Mouse (Mus musculus) neural tube, embryonic 12.5 days (tissue): ENCODE measurements around the gene Efcab8. TPM values are rescaled to one million over a fixed set of nuclear protein-coding genes. Genes with fewer than 3 reads are reported as not detected.

Experiments
- ATAC-seq: fragments of 200-750 bp; cut with Nextera tagmentation; 2 replicates; pipeline ENCODE4 v1.8.0; 2017; ENCODE audit warnings: low read depth, mild to moderate bottlenecking, moderate TSS enrichment, moderate library complexity; ENCODE audit not compliant: low FRiP score
- H3K27ac ChIP-seq: fragments of 300-500 bp; sonication (generic); 2 replicates; pipeline ENCODE4 v1.5.1; 2016
- H3K27me3 ChIP-seq: fragments of 300-500 bp; sonication (generic); replicated peaks from 2 replicates; pipeline ENCODE4 v1.6.1; 2016; ENCODE audit warnings: mild to moderate bottlenecking
- H3K36me3 ChIP-seq: fragments of 300-500 bp; sonication (generic); 2 replicates; pipeline ENCODE4 v1.6.1; 2016; ENCODE audit warnings: mild to moderate bottlenecking
- H3K4me1 ChIP-seq: fragments of 300-500 bp; sonication (generic); 2 replicates; pipeline ENCODE4 v1.6.1; 2016
- H3K4me2 ChIP-seq: fragments of 300-500 bp; sonication (generic); replicated peaks from 2 replicates; pipeline ENCODE4 v1.6.1; 2016; ENCODE audit warnings: mild to moderate bottlenecking
- H3K4me3 ChIP-seq: fragments of 300-500 bp; sonication (generic); 2 replicates; pipeline ENCODE4 v1.5.1; 2016
- H3K9ac ChIP-seq: fragments of 300-500 bp; sonication (generic); 2 replicates; pipeline ENCODE4 v1.6.1; 2016; ENCODE audit warnings: mild to moderate bottlenecking
- H3K9me3 ChIP-seq: fragments of 300-500 bp; sonication (generic); 2 replicates; pipeline ENCODE4 v1.6.1; 2016; ENCODE audit warnings: mild to moderate bottlenecking
- WGBS: fragments of 180-500 bp; shearing (Covaris S2); methylation state at CpG from one replicate; pipeline ENCODE4 v1.1.7; 2016; 5-methylcytosine and 5-hydroxymethylcytosine counted together
- polyA plus RNA-seq: library from polyadenylated mRNA; unstranded; fragments of >200 nt; fragmentation: Nextera tagmentation; extraction: Ambion mirVana; gene quantifications from 2 replicates; pipeline ENCODE4 v1.2.1, GENCODE M21; 2016

Gene Efcab8
- polyA plus RNA-seq, 1 experiment from 2014 or later, result not detected

DNA sequence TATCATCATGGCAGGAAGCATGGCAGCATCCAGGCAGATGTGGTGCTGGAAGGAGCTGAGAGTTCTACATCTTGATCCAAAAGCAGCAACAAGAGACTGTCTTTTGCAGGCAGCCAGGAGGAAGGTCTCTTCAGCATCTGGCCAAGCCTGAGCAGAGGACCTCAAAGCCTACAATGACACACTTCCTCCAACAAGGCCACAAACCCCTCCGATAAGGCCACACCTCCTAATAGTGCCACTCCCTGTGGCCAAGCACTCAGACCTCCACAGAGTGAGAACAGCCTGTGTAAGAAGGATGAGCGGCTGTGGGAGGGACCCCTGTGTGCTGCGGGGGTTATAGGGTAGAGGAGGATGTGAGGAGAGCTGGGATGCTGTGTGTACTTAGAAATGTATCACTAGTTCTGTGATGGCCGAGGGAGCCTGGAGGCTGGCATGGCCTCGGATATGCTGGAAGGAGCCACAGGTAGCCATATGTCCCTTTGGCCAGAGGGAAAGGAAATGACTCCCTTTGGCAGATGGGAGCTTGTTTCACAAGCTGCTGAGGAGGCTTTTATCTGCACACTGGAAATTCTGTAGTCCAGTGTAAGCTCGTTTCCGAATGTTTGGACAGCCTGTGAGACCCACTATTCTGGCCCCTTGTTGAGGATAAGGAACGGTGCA, 47.6 kb downstream of the Efcab8 start:
- Histone ChIP-seq H3K4me2 (no peak overlapping the region), H3K27me3 (no peaks in the 10 kb centered on the region), H3K9me3 (no peaks in the 10 kb centered on the region), H3K27ac (no peak overlapping the region), H3K36me3 (no peaks in the 10 kb centered on the region), H3K4me1 (0 out of 2 replicates have a peak, but pooled peaks cover under 1% of the 10 kb centered on the region), H3K4me3 (no peak overlapping the region), H3K9ac (no peak overlapping the region)
- 86% methylated on average over 8 of the region's 8 CpGs for WGBS
- ATAC-seq, result no peak

DNA sequence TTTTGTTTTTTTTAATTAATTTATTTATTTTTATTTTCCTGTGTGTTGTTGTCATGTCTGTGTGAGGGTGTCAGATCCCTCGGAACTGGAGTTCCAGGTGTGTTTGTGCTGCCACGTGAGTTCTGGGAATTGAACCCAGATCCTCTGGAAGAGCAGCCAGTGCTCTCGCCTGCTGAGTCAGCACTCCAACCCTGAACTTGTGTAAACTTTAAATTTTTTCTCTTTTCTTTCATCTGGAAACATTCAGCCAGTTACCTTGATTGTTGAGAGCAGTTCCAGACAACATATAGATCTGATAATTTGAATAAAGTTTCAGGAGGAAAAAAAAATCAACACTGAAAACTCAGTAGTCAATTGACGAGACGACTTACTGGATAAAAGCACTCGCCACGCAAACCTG, 49.0 kb downstream of the Efcab8 start:
- H3K4me3 ChIP-seq, result no peak overlapping the region
- no peak overlapping the region for H3K27ac ChIP-seq
- H3K9me3 ChIP-seq, result no peaks in the 10 kb centered on the region
- H3K9ac ChIP-seq, result no peak overlapping the region
- ATAC-seq, result no peak
- H3K36me3 ChIP-seq, result no peaks in the 10 kb centered on the region
- WGBS, result 85% methylated on average over 7 of the region's 7 CpGs
- H3K4me1 ChIP-seq, result peaks cover 5% of the 10 kb centered on the region; the same call in 1 of the 2 replicates
- no peak overlapping the region for H3K4me2 ChIP-seq
- H3K27me3 ChIP-seq, result no peaks in the 10 kb centered on the region

DNA sequence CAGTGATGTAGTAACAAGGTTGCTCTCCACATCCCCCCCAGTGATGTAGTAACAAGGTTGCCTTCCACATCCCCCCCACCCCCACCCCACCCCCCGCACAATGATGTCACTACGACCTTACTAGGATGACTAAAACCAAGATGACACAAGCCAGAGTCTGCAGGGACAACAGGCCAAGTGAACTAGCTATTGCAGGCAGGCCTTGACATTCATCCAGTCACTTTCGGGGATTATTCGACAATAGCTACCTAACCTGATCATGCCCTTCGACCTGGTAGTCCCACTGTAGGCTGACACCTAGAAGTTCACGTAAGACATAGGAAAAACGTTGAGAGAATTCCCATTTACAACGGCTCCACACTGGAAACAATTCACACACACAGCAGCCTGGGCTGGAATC, 53.6 kb downstream of the Efcab8 start:
- ATAC-seq, result no peak
- H3K36me3 ChIP-seq, result no peaks in the 10 kb centered on the region

DNA sequence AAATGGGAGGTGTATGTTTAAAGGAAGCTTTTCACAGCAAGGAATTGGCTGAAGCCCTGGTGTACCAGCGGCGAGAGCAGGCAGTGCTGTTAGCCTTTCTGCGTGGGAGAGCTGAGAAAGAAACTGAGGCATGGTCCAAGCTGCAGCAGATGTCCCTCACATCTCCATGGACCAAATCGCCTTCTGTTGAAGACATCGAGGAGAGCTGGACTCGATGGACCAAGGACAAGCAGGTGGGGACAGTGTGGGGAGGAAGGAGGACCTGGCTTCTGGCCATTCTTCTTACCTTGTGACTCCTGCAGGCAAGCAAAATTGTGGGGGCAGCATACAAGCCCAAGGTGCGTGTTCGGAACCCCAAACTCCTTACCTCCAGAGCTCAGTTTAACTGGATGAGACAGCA, 63.1 kb downstream of the Efcab8 start:
- no peak overlapping the region for H3K4me3 ChIP-seq
- H3K4me2 ChIP-seq, result no peak overlapping the region
- 87% methylated on average over 8 of the region's 8 CpGs for WGBS
- ATAC-seq, result no peak
- no peaks in the 10 kb centered on the region for H3K36me3 ChIP-seq
- H3K27me3 ChIP-seq, result no peaks in the 10 kb centered on the region
- H3K9ac ChIP-seq, result no peak overlapping the region
- no peaks in the 10 kb centered on the region for H3K9me3 ChIP-seq
- no peaks in the 10 kb centered on the region for H3K4me1 ChIP-seq
- no peak overlapping the region for H3K27ac ChIP-seq

More for the DNA sequence above, 53.6 kb downstream of the Efcab8 start:
- Histone ChIP-seq H3K27ac (no peak overlapping the region), H3K4me3 (no peak overlapping the region), H3K4me1 (peaks cover 5% of the 10 kb centered on the region; the same call in 1 of the 2 replicates), H3K27me3 (no peaks in the 10 kb centered on the region), H3K9me3 (no peaks in the 10 kb centered on the region), H3K9ac (no peak overlapping the region), H3K4me2 (no peak overlapping the region)
- WGBS, result 87% methylated on average over 8 of the region's 8 CpGs

DNA sequence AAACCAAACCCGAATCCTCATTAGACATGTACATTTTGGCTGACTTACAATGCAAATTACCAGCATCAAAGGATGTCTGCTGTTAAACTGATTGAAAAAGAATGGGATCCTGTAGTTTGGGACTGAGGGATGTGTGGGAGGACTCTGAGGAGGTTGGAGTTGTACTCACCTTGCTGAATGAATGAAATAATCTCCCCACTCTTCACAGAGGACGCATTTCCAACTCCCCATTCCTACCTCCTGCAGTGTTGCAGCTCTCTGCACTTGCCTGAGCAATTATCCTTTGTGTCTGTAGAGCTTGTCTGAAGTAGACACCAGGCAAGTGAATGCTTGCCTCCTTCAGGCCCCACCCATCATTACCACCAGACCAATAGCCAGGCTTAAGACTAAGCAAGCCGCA, 68.7 kb downstream of the Efcab8 start:
- H3K9ac ChIP-seq, result no peak overlapping the region
- no peak for ATAC-seq
- no peaks in the 10 kb centered on the region for H3K4me1 ChIP-seq
- H3K27ac ChIP-seq, result no peak overlapping the region
- no peak overlapping the region for H3K4me2 ChIP-seq
- 0 out of 2 replicates have a peak, but pooled peaks cover 3% of the 10 kb centered on the region for H3K9me3 ChIP-seq
- no peaks in the 10 kb centered on the region for H3K27me3 ChIP-seq
- no peak overlapping the region for H3K4me3 ChIP-seq
- WGBS, result 75% methylated on average over 3 of the region's 3 CpGs
- H3K36me3 ChIP-seq, result no peaks in the 10 kb centered on the region

DNA sequence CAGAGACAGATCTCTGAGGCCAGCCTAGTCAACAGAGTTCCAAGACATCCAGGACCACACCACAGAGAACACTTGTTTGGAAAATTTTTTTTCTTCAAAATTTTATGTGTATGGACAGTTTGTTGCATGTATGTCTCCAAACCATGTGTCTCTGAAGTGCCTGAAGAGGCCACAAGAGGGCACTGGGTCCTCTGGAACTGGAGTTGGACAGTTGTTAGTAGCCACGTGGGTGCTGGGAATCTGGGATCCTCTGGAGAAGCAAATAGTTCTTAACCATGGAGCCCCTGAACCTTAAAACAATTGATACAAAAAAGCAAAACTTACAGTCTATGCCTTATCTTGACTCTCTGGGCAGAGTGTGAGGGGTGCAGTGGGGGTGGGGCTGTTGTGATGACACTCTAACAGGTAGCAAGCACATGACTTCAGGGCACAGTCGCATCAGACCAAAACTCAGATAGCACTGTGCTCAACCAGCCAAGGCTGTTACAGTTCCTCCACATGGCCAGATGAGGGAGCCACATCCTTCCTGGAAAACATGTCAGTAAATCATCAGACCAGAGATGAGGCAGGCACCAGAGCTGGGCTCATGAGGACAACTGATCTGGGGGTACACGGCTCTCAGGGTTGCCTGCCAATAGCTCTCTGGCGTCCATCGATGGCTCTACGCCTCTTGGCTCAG, 70.8 kb downstream of the Efcab8 start:
- 87% methylated on average over 6 of the region's 6 CpGs for WGBS
- no peak overlapping the region for H3K27ac ChIP-seq
- no peak for ATAC-seq
- H3K4me3 ChIP-seq, result no peak overlapping the region
- no peak overlapping the region for H3K4me2 ChIP-seq
- H3K9ac ChIP-seq, result no peak overlapping the region
- H3K27me3 ChIP-seq, result no peaks in the 10 kb centered on the region
- 0 out of 2 replicates have a peak, but pooled peaks cover 3% of the 10 kb centered on the region for H3K9me3 ChIP-seq
- H3K4me1 ChIP-seq, result no peaks in the 10 kb centered on the region
- no peaks in the 10 kb centered on the region for H3K36me3 ChIP-seq

DNA sequence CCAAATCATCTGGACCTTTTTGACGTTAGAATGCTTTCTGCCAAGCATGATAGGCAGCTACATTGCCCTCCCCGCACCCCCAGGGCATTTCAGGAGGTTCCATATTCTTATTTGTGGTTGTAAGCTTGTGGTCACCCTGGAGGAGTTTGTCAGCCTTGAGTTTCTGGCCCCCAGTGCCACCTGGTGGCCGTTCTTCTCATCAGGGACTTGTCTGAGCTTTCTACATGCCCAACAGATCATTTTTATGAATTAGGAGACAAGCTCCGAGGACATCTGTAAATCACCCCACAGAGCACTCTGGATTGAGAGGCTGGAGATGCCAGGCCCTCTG, 71.3 kb downstream of the Efcab8 start:
- H3K9ac ChIP-seq, result no peak overlapping the region
- no peak for ATAC-seq
- H3K4me1 ChIP-seq, result no peaks in the 10 kb centered on the region
- no peak overlapping the region for H3K27ac ChIP-seq
- H3K27me3 ChIP-seq, result no peaks in the 10 kb centered on the region
- H3K9me3 ChIP-seq, result 0 out of 2 replicates have a peak, but pooled peaks cover 3% of the 10 kb centered on the region
- no peak overlapping the region for H3K4me3 ChIP-seq
- WGBS, result 54% methylated on average over 4 of the region's 4 CpGs
- no peaks in the 10 kb centered on the region for H3K36me3 ChIP-seq
- H3K4me2 ChIP-seq, result no peak overlapping the region

DNA sequence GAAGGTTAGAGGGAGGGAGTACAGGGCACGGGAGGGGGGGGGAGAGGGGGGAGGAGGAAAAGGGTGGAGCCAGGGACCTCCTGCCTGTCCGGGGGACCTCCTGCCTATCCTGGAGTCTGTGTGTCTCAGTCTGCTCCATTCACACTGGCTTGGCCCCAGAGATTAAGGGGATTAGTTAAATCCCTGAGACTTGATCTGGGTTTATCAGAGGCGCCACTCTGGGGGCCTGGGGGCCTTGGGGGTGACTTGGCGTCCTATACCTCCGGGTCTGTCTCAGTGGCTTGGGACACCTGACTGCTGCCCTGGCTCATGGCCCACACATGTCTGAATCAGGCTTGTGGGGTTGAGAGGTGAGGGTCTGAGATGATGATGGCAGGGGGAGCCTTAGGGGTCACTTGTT, 73.8 kb downstream of the Efcab8 start:
- H3K27ac ChIP-seq, result no peak overlapping the region
- no peaks in the 10 kb centered on the region for H3K4me1 ChIP-seq
- H3K36me3 ChIP-seq, result no peaks in the 10 kb centered on the region
- WGBS, result 30% methylated on average over 5 of the region's 5 CpGs
- H3K9ac ChIP-seq, result no peak overlapping the region
- no peak for ATAC-seq
- no peaks in the 10 kb centered on the region for H3K27me3 ChIP-seq
- 0 out of 2 replicates have a peak, but pooled peaks cover 3% of the 10 kb centered on the region for H3K9me3 ChIP-seq
- H3K4me2 ChIP-seq, result no peak overlapping the region
- no peak overlapping the region for H3K4me3 ChIP-seq

DNA sequence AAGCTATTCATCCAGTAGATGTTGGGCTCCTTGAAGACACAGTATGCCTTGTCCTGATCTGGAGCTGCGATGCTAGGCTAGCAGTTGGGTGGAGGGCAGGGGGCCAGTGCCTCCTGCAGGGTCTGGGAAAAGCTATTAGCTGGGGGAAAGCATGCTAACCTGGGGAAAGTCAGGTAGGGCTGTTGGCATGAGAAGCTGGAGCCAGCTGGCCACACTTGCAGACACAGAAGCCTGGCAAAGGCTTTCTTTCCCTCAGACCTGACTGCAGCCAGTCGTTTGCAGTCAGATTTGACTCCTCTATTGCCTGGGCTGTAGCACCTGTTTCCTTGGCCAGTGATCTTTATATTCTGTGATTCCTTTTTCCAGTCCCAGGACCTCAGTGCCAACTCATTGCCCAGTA, 79.8 kb downstream of the Efcab8 start:
- Histone ChIP-seq H3K36me3 (no peaks in the 10 kb centered on the region), H3K4me3 (no peak overlapping the region), H3K27ac (no peak overlapping the region), H3K4me1 (no peaks in the 10 kb centered on the region), H3K4me2 (no peak overlapping the region), H3K27me3 (no peaks in the 10 kb centered on the region), H3K9me3 (no peaks in the 10 kb centered on the region), H3K9ac (no peak overlapping the region)
- WGBS, result 70% methylated on average over 2 of the region's 2 CpGs
- ATAC-seq, result no peak

DNA sequence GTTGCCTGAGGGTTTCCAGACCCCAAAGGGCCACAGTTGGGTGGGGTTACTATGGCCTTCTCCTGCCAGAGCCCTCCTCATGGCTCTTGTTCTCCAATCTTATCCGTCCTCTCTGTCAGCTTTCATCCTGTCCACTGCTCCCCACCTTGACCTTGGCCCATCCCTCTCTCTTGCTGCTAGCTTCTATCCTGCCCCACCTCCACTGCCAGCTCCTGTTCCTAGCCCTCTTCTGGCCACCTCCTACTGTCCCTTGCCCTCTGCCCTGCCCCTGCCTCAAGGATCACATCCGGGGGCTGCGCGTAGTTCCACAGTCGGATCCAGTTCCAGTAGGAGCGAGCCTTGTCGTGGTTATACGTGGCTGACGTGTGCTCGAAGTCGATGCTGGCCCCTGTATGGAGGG, 80.6 kb downstream of the Efcab8 start:
- Histone ChIP-seq H3K4me2 (no peak overlapping the region), H3K27ac (no peak overlapping the region), H3K36me3 (no peaks in the 10 kb centered on the region), H3K4me3 (no peak overlapping the region), H3K9me3 (no peaks in the 10 kb centered on the region), H3K4me1 (no peaks in the 10 kb centered on the region), H3K9ac (no peak overlapping the region), H3K27me3 (no peaks in the 10 kb centered on the region)
- ATAC-seq, result no peak
- 90% methylated on average over 11 of the region's 11 CpGs for WGBS

DNA sequence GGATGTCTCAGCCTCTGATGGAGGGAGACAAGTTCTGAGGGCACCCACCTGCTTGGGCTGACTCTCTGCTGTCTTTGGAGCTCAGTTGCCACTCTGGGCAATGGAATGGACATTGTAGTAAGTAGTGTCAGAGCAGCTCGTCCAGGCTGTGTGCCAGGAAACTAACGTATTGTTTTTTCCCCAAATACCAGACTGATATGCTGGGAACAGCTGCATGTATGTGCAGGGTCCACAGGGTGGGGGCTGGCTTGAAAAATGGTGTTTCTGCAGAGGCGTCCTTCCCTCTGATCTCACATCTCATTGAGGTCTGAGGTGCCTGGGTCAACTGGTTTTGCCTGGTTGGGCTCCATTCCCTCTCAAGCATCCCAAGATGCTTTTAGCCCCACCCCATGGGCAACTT, 81.0 kb downstream of the Efcab8 start:
- Histone ChIP-seq H3K27ac (no peak overlapping the region), H3K4me1 (no peaks in the 10 kb centered on the region), H3K9me3 (no peaks in the 10 kb centered on the region), H3K27me3 (no peaks in the 10 kb centered on the region), H3K9ac (no peak overlapping the region), H3K4me2 (no peak overlapping the region), H3K4me3 (no peak overlapping the region), H3K36me3 (no peaks in the 10 kb centered on the region)
- WGBS, result 62% methylated on average over 3 of the region's 3 CpGs
- no peak for ATAC-seq

DNA sequence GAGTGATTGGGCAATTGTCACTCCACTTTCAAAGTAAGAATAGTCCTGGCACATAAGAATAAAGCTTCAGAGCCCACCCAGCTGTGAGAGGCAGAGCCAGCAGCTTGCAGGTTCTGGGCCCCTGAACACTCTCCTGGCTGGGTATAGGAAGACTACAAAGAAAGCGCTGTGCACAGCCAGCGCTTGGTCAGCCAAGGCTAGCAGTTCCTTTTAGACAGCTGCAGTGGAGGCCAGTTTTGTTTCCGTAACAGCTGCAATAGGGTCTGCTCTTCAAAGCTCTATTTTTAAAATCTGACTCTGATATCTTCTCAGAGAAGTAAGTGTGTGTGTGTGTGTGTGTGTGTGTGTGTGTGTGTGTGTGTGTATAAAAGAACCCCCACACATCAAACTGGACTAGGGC, 82.2 kb downstream of the Efcab8 start:
- 87% methylated on average over 3 of the region's 3 CpGs for WGBS
- no peak overlapping the region for H3K4me3 ChIP-seq
- H3K27ac ChIP-seq, result no peak overlapping the region
- H3K9ac ChIP-seq, result no peak overlapping the region
- no peak for ATAC-seq
- no peaks in the 10 kb centered on the region for H3K27me3 ChIP-seq
- H3K4me1 ChIP-seq, result no peaks in the 10 kb centered on the region
- H3K36me3 ChIP-seq, result no peaks in the 10 kb centered on the region
- H3K4me2 ChIP-seq, result no peak overlapping the region
- no peaks in the 10 kb centered on the region for H3K9me3 ChIP-seq

DNA sequence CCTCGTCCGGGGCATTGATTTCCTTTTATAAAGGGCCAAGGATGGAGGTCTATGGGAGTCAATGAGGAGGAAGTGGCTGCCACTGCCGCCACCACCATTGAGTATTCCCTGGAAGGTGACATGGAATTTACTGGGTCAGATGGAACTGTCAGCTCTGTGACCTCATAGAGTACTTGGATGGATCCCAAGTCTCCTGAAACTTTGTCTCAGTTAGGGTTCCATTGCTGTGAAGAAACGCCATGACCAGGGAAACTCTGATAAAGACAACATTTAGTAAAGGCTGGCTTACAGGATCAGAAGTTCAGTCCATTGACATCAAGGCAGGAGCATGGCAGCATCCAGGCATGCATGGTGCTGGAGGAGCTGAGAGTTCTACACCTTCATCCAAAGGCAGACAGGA, 91.3 kb downstream of the Efcab8 start, which contains the start of gene Sun5:
TSS of gene Sun5 (minus strand) at position 101 of the 400 bp plus-strand sequence.
- H3K36me3 ChIP-seq, result no peaks in the 10 kb centered on the region
- H3K9ac ChIP-seq, result no peak within 1 kb of the TSS
- 88% methylated on average over 4 of the region's 4 CpGs for WGBS
- H3K4me3 ChIP-seq, result no peak within 1 kb of the TSS
- H3K27me3 ChIP-seq, result no peaks in the 10 kb centered on the region
- no peaks in the 10 kb centered on the region for H3K4me1 ChIP-seq
- H3K4me2 ChIP-seq, result no peak within 1 kb of the TSS
- no peak for ATAC-seq
- H3K9me3 ChIP-seq, result no peaks in the 10 kb centered on the region
- H3K27ac ChIP-seq, result no peak within 1 kb of the TSS
